Mouse (Mus musculus): ENCODE results near the gene Clec4a1.

Gene Clec4a1

GRCm38 (mm10) chr6:122921451-122921850, at the start of gene Clec4a1:
Clec4a1 (plus strand) TSS chr6:122921848.
- DNase-seq, result no peak

- DNase-seq, result no peak
Observed at GRCm38 (mm10) chr6:122872800-122873199, 48.8 kb upstream of the Clec4a1 start.

GRCm38 (mm10) chr6:122873871-122874719, 47.6 kb upstream of the Clec4a1 start, which contains the start of gene Necap1:
Necap1 (plus strand) TSS chr6:122874474.
- peak; percentile 97 for DNase-seq

- DNase-seq, result no peak
Observed at GRCm38 (mm10) chr6:122874720-122875389, 46.8 kb upstream of the Clec4a1 start.

GRCm38 (mm10) chr6:122879141-122879735, 42.4 kb upstream of the Clec4a1 start:
- DNase-seq, result no peak

- DNase-seq, result no peak
Observed at GRCm38 (mm10) chr6:122879781-122880505, 41.7 kb upstream of the Clec4a1 start.

- no peak for DNase-seq
Observed at GRCm38 (mm10) chr6:122881287-122881686, 40.4 kb upstream of the Clec4a1 start.

- no peak for DNase-seq
Observed at GRCm38 (mm10) chr6:122883603-122884002, 38.0 kb upstream of the Clec4a1 start.

- DNase-seq, result no peak
Observed at GRCm38 (mm10) chr6:122889599-122889998, 32.0 kb upstream of the Clec4a1 start.

- peak; percentile 40 for DNase-seq
Observed at GRCm38 (mm10) chr6:122892442-122893049, 29.1 kb upstream of the Clec4a1 start.

GRCm38 (mm10) chr6:122919922-122920321, 1.7 kb upstream of the Clec4a1 start:
- no peak for DNase-seq

GRCm38 (mm10) chr6:122934845-122935244, 13.2 kb downstream of the Clec4a1 start:
- DNase-seq, result no peak

- no peak for DNase-seq
Observed at GRCm38 (mm10) chr6:122939618-122940017, 18.0 kb downstream of the Clec4a1 start.

- no peak for DNase-seq
Observed at GRCm38 (mm10) chr6:122946760-122947159, 25.1 kb downstream of the Clec4a1 start.

- DNase-seq, result no peak
Observed at GRCm38 (mm10) chr6:122952401-122952800, 30.8 kb downstream of the Clec4a1 start, which contains the start of gene Clec4a3. Clec4a3 (plus strand) TSS chr6:122952515.

- DNase-seq, result no peak
Observed at GRCm38 (mm10) chr6:122964562-122964961, 42.9 kb downstream of the Clec4a1 start.

GRCm38 (mm10) chr6:122969048-122969447, 47.4 kb downstream of the Clec4a1 start:
- DNase-seq, result no peak
